Mouse (Mus musculus) midbrain, embryonic 15.5 days (tissue): Measurements from ENCODE around the gene Rnpep. TPM values are rescaled to one million over a fixed set of nuclear protein-coding genes. Genes with fewer than 3 reads are reported as not detected.
A peak's percentile ranks its signal among the peaks of the same experiment; 100 is the strongest.
"Not testable (repeated sequence)": the region's sequence is repeated elsewhere in the genome, so short reads cannot be mapped to it uniquely, and the experiment has no call there.

Experiments
- ATAC-seq: fragments of 200-750 bp; cut with Nextera tagmentation; replicated peaks from 2 replicates; pipeline ENCODE4 v1.8.0; 2017; ENCODE audit warnings: moderate TSS enrichment
- H3K27ac ChIP-seq: fragments of 300-500 bp; sonication (generic); 2 replicates; pipeline ENCODE4 v1.5.1; 2015; ENCODE audit warnings: mild to moderate bottlenecking, inconsistent platforms
- H3K27me3 ChIP-seq: fragments of 300-500 bp; sonication (generic); replicated peaks from 2 replicates; pipeline ENCODE4 v1.6.1; 2015; ENCODE audit warnings: inconsistent platforms
- H3K36me3 ChIP-seq: fragments of 300-500 bp; sonication (generic); replicated peaks from 2 replicates; pipeline ENCODE4 v1.6.1; 2015; ENCODE audit warnings: inconsistent platforms
- H3K4me1 ChIP-seq: fragments of 300-500 bp; sonication (generic); 2 replicates; pipeline ENCODE4 v1.6.1; 2015; ENCODE audit warnings: inconsistent platforms
- H3K4me2 ChIP-seq: fragments of 300-500 bp; sonication (generic); 2 replicates; pipeline ENCODE4 v1.6.1; 2015; ENCODE audit warnings: inconsistent platforms, mild to moderate bottlenecking, moderate library complexity
- H3K4me3 ChIP-seq: fragments of 300-500 bp; sonication (generic); 2 replicates; pipeline ENCODE4 v1.5.1; 2015; ENCODE audit warnings: mild to moderate bottlenecking, inconsistent platforms
- H3K9ac ChIP-seq: fragments of 300-500 bp; sonication (generic); 2 replicates; pipeline ENCODE4 v1.6.1; 2015; ENCODE audit warnings: mild to moderate bottlenecking, inconsistent platforms
- H3K9me3 ChIP-seq: fragments of 300-500 bp; sonication (generic); 2 replicates; pipeline ENCODE4 v1.6.1; 2016; ENCODE audit warnings: inconsistent platforms
- WGBS: fragments of 180-500 bp; shearing (Covaris S2); methylation state at CpG from one replicate; pipeline ENCODE4 v1.1.7; 2015; ENCODE audit warnings: mixed read lengths; 5-methylcytosine and 5-hydroxymethylcytosine counted together
- polyA plus RNA-seq: library from polyadenylated mRNA; unstranded; fragments of >200 nt; fragmentation: Nextera tagmentation; extraction: Ambion mirVana; gene quantifications from 2 replicates; pipeline ENCODE4 v1.2.1, GENCODE M21; 2015

The Rnpep gene
- polyA plus RNA-seq, 1 experiment from 2014 or later: 107 TPM

GRCm38 (mm10) chr1:135252854-135253253 is 31.0 kb downstream of the Rnpep start:
- 62% methylated on average over 4 of the region's 4 CpGs for WGBS
- Histone ChIP-seq H3K4me1 (0 out of 2 replicates have a peak, but pooled peaks cover 3% of the 10 kb centered on the region), H3K36me3 (no peaks in the 10 kb centered on the region), H3K4me2 (no peak overlapping the region), H3K4me3 (no peak overlapping the region), H3K9me3 (no peaks in the 10 kb centered on the region), H3K27me3 (no peaks in the 10 kb centered on the region), H3K9ac (no peak overlapping the region), H3K27ac (no peak overlapping the region)
- ATAC-seq: no peak

DNA sequence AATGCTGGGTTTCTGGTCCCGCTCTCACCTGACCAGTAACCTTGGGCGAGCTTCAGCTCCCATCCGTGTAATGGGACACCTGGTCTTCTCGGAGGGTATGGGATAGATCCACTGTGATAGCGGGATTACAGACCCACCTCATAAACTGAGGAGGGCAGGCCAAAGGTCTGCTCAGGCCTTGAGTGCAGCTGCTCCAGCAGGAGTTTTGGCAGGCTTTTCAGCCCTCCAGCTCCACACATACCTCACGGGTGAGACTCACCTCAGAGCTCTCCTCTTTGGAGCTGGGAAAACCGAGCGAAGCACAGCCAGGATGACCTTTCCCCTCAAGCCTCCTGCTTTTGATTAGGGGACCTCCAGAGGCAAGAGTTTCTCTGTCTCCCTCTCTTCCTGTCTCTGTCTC is 32.5 kb downstream of the Rnpep start:
- Histone ChIP-seq H3K27me3 (no peaks in the 10 kb centered on the region), H3K36me3 (no peaks in the 10 kb centered on the region)
- no peak for ATAC-seq

GRCm38 (mm10) chr1:135250706-135251105 is 33.2 kb downstream of the Rnpep start:
- 79% methylated on average over 2 of the region's 3 CpGs for WGBS
- no peak for ATAC-seq
- Histone ChIP-seq H3K4me2 (no peak overlapping the region), H3K4me3 (no peak overlapping the region), H3K4me1 (0 out of 2 replicates have a peak, but pooled peaks cover 3% of the 10 kb centered on the region), H3K27me3 (no peaks in the 10 kb centered on the region), H3K36me3 (no peaks in the 10 kb centered on the region), H3K9me3 (no peaks in the 10 kb centered on the region), H3K27ac (no peak overlapping the region), H3K9ac (no peak overlapping the region)

More for the DNA sequence above, 32.5 kb downstream of the Rnpep start:
- H3K27ac ChIP-seq: no peak overlapping the region
- H3K9ac ChIP-seq: no peak overlapping the region
- no peak overlapping the region for H3K4me3 ChIP-seq
- 92% methylated on average over 8 of the region's 8 CpGs for WGBS
- H3K9me3 ChIP-seq: no peaks in the 10 kb centered on the region
- H3K4me2 ChIP-seq: no peak overlapping the region
- H3K4me1 ChIP-seq: 0 out of 2 replicates have a peak, but pooled peaks cover 3% of the 10 kb centered on the region

DNA sequence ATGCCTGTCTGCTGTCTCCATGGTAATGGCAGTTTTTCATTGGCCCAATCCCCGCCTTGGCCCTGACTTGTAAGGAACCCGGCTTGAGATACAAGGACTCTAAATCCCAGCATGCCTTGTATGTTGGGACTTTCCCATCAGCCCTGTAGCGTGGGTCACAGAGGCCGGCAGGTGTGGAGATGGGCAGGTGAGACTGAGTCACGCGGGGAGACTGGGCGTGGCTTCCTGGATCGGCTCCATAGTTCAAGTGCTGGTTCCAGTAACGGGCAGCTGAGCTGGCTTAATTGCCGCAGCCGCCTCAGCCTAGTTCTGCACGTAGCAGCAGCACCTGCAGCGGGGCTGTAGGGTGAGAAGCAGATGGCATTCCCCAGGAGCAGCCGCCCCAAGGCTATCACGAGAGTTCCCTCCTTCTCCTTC is 35.4 kb downstream of the Rnpep start:
- peak overlapping the region; percentile 67 for H3K27ac ChIP-seq
- H3K4me3 ChIP-seq: peak overlapping the region; percentile 47
- H3K4me1 ChIP-seq: 0 out of 2 replicates have a peak, but pooled peaks cover 3% of the 10 kb centered on the region
- H3K9ac ChIP-seq: peak overlapping the region; percentile 44
- no peaks in the 10 kb centered on the region for H3K9me3 ChIP-seq
- WGBS: 5% methylated on average over 15 of the region's 15 CpGs
- H3K36me3 ChIP-seq: no peaks in the 10 kb centered on the region
- peak; percentile 95 for ATAC-seq
- peak overlapping the region; percentile 71 for H3K4me2 ChIP-seq
- H3K27me3 ChIP-seq: no peaks in the 10 kb centered on the region

GRCm38 (mm10) chr1:135244014-135244413 is 39.9 kb downstream of the Rnpep start:
- ATAC-seq: no peak
- no peak overlapping the region for H3K4me3 ChIP-seq
- 80% methylated on average over 8 of the region's 8 CpGs for WGBS
- H3K9me3 ChIP-seq: no peaks in the 10 kb centered on the region
- no peak overlapping the region for H3K4me2 ChIP-seq
- H3K9ac ChIP-seq: no peak overlapping the region
- no peaks in the 10 kb centered on the region for H3K27me3 ChIP-seq
- H3K4me1 ChIP-seq: 0 out of 2 replicates have a peak, but pooled peaks cover 3% of the 10 kb centered on the region
- H3K36me3 ChIP-seq: no peaks in the 10 kb centered on the region
- no peak overlapping the region for H3K27ac ChIP-seq

DNA sequence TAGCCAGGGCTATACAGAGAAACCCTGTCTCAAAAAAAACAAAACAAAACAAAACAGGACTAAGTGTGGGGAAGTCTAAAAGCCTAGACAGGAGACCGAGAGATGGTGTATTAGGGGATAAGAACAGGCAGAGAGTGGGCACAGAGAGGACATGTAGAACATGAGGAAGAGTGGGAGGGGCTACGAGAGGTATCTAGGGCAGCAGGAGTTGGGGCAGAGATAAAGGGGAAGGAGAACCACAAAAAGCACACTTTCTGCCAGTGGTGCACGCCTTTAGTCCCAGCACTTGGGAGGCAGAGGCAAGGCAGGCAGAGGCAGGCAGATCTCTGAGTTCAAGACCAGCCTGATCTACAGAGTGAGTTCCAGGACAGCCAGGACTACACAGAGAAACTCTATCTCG is 43.7 kb downstream of the Rnpep start:
- H3K27me3 ChIP-seq, ATAC-seq, H3K4me2 ChIP-seq, H3K4me1 ChIP-seq, H3K9ac ChIP-seq, H3K36me3 ChIP-seq, H3K9me3 ChIP-seq, H3K4me3 ChIP-seq, H3K27ac ChIP-seq: not testable (repeated sequence)
- WGBS: 81% methylated on average over 4 of the region's 4 CpGs

DNA sequence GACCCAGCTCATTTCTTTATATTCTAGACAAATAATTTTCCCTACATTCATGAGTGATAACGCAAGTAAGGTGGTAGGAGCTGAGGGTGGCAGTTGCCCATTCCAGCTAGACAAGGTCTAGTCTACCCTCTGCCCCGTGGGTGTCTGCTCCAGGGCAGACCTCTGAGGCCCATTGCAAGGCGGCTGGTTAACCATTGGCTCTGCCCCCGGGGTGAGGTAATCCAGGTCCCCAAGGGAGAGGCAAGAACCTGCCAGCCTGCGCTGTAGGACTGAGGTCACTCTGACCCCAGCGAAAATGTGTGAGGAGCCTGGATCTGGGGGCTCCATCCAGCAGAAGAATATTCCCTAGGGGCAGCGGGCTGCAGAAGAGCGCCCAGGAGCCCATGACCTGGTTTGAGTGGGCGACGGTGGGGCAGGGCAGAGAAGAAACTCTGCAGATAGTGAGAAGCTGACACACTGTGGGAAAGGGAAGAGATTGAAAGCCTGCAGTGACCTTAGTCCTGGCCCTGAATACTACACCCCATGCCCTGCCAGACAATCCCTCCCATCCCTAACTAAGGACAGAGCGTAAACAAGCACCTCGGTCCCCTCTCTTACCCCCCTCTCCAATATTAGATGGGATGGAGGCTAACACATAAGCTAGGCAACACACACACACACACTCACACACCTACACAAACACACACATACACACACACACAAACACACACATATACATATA is 46.6 kb downstream of the Rnpep start:
- no peak for ATAC-seq
- no peaks in the 10 kb centered on the region for H3K27me3 ChIP-seq
- no peak overlapping the region for H3K27ac ChIP-seq
- 77% methylated on average over 12 of the region's 12 CpGs for WGBS
- H3K4me1 ChIP-seq: no peaks in the 10 kb centered on the region
- no peak overlapping the region for H3K4me3 ChIP-seq
- no peaks in the 10 kb centered on the region for H3K36me3 ChIP-seq
- H3K9me3 ChIP-seq: no peaks in the 10 kb centered on the region
- no peak overlapping the region for H3K9ac ChIP-seq
- H3K4me2 ChIP-seq: no peak overlapping the region

DNA sequence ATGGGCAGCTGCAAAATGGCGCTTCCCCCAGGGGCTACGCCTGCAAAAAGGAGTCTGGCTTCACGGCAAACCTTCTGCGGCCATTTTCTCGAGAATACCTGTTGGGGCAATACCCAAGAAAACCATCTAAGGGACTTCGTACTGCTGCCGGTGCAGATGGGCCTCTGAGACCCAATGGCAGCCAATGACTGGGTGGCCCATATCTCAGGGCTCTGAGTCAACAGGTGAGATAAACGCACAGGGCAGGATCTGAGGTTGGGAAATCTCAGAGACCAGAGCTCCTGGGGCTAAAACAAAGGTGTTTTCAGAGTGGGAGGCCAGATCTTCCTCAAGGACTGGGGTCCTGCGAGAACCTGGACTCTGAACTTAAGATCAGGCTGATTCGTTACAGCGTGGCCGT is 49.1 kb downstream of the Rnpep start:
- H3K4me1 ChIP-seq: no peaks in the 10 kb centered on the region
- H3K9me3 ChIP-seq: no peaks in the 10 kb centered on the region
- no peak overlapping the region for H3K4me2 ChIP-seq
- H3K36me3 ChIP-seq: no peaks in the 10 kb centered on the region
- no peaks in the 10 kb centered on the region for H3K27me3 ChIP-seq
- no peak overlapping the region for H3K4me3 ChIP-seq
- no peak overlapping the region for H3K9ac ChIP-seq
- ATAC-seq: no peak
- H3K27ac ChIP-seq: no peak overlapping the region
- 93% methylated on average over 12 of the region's 12 CpGs for WGBS

- Histone ChIP-seq H3K4me2 (no peak overlapping the region), H3K27me3 (no peaks in the 10 kb centered on the region), H3K9me3 (no peaks in the 10 kb centered on the region), H3K9ac (no peak overlapping the region), H3K36me3 (no peaks in the 10 kb centered on the region), H3K4me3 (no peak overlapping the region), H3K27ac (no peak overlapping the region), H3K4me1 (no peaks in the 10 kb centered on the region)
- 92% methylated on average over 6 of the region's 6 CpGs for WGBS
- ATAC-seq: no peak
These were observed 49.9 kb downstream of the Rnpep start for GRCm38 (mm10) chr1:135233961-135234360.

GRCm38 (mm10) chr1:135231878-135232277 is 52.0 kb downstream of the Rnpep start:
- H3K27me3 ChIP-seq, ATAC-seq, H3K4me1 ChIP-seq, H3K9me3 ChIP-seq, H3K9ac ChIP-seq, H3K4me3 ChIP-seq, H3K27ac ChIP-seq, H3K4me2 ChIP-seq, H3K36me3 ChIP-seq: not testable (repeated sequence)
- WGBS: 84% methylated on average over 20 of the region's 20 CpGs

- H3K9ac ChIP-seq: no peak overlapping the region
- no peaks in the 10 kb centered on the region for H3K4me1 ChIP-seq
- no peak for ATAC-seq
- no peaks in the 10 kb centered on the region for H3K9me3 ChIP-seq
- H3K36me3 ChIP-seq: no peaks in the 10 kb centered on the region
- H3K27me3 ChIP-seq: no peaks in the 10 kb centered on the region
- H3K4me2 ChIP-seq: no peak overlapping the region
- H3K4me3 ChIP-seq: no peak overlapping the region
- H3K27ac ChIP-seq: no peak overlapping the region
- WGBS: 82% methylated on average over 13 of the region's 13 CpGs
These were observed 56.4 kb downstream of the Rnpep start for GRCm38 (mm10) chr1:135227339-135227950.

DNA sequence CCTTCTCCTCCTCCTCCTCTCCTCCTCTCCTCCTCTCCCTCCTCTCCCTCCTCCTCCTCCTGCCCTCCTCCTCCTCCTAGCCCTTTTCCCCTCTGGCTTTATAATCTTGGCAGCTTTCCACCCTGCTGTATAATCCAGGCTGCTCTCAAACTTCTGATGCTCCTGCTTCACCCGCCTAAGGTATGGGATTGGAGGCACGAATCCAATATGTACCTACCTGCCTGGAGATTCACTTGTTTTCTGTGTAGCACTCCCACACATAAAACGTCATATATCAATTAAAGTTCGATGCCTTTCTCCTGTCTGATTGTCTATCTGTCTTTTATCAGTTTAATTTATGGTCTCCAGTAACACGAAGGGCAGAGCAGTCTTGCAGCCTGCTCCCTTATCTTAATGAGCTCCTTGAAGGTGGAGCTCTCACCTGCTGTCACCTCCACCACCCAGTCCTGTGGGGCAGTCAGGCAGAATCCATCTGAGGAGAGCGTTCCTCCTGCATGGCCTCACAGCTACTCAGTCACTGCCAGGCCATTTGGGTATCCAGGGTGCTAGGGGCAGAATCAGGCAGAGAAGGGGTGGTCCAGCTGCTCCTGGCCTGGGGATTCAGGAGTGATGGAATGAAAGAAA is 58.8 kb downstream of the Rnpep start:
- Histone ChIP-seq H3K4me3 (no peak overlapping the region), H3K27me3 (no peaks in the 10 kb centered on the region), H3K4me1 (no peaks in the 10 kb centered on the region), H3K4me2 (no peak overlapping the region), H3K9me3 (no peaks in the 10 kb centered on the region), H3K9ac (no peak overlapping the region), H3K27ac (0 out of 2 replicates have a peak overlapping the region, but pooled peaks have one; percentile 8), H3K36me3 (no peaks in the 10 kb centered on the region)
- ATAC-seq: no peak
- WGBS: 64% methylated on average over 6 of the region's 6 CpGs
